Mouse (Mus musculus) lung, embryonic 15.5 days (tissue): ENCODE results near the gene Lgals9. TPM values are rescaled to one million over a fixed set of nuclear protein-coding genes. Genes with fewer than 3 reads are reported as not detected.

ENCODE experiments used
- ATAC-seq: fragments of 200-750 bp; cut with Nextera tagmentation; 2 replicates; pipeline ENCODE4 v1.8.0; 2017; ENCODE audit warnings: moderate number of reproducible peaks, borderline replicate concordance; ENCODE audit not compliant: low FRiP score, low TSS enrichment; ENCODE audit errors: extremely low read depth
- H3K27ac ChIP-seq: fragments of 300-500 bp; sonication (generic); 2 replicates; pipeline ENCODE4 v1.5.1; 2015; ENCODE audit warnings: moderate library complexity, mild to moderate bottlenecking, inconsistent platforms
- H3K27me3 ChIP-seq: fragments of 300-500 bp; sonication (generic); 2 replicates; pipeline ENCODE4 v1.6.1; 2015; ENCODE audit warnings: inconsistent platforms
- H3K36me3 ChIP-seq: fragments of 300-500 bp; sonication (generic); 2 replicates; pipeline ENCODE4 v1.6.1; 2015; ENCODE audit warnings: inconsistent platforms
- H3K4me1 ChIP-seq: fragments of 300-500 bp; sonication (generic); 2 replicates; pipeline ENCODE4 v1.6.1; 2015; ENCODE audit warnings: inconsistent platforms
- H3K4me2 ChIP-seq: fragments of 300-500 bp; sonication (generic); 2 replicates; pipeline ENCODE4 v1.6.1; 2015; ENCODE audit warnings: inconsistent platforms, mild to moderate bottlenecking, moderate library complexity
- H3K4me3 ChIP-seq: fragments of 300-500 bp; sonication (generic); 2 replicates; pipeline ENCODE4 v1.5.1; 2015; ENCODE audit warnings: mild to moderate bottlenecking, inconsistent platforms
- H3K9ac ChIP-seq: fragments of 300-500 bp; sonication (generic); 2 replicates; pipeline ENCODE4 v1.6.1; 2015; ENCODE audit warnings: inconsistent platforms
- H3K9me3 ChIP-seq: fragments of 300-500 bp; sonication (generic); 2 replicates; pipeline ENCODE4 v1.6.1; 2016; ENCODE audit warnings: inconsistent platforms
- WGBS: fragments of 180-500 bp; shearing (Covaris S2); methylation state at CpG from one replicate; pipeline ENCODE4 v1.1.7; 2015; 5-methylcytosine and 5-hydroxymethylcytosine counted together
- polyA plus RNA-seq: library from polyadenylated mRNA; unstranded; fragments of >200 nt; fragmentation: Nextera tagmentation; extraction: Ambion mirVana; gene quantifications from 2 replicates; pipeline ENCODE4 v1.2.1, GENCODE M21; 2015

The Lgals9 gene
- polyA plus RNA-seq, 1 experiment from 2014 or later, result 52.8 TPM

GRCm38 (mm10) chr11:78934727-78935126 is 50.0 kb downstream of the Lgals9 start:
- Histone ChIP-seq H3K4me2 (no peak overlapping the region), H3K4me1 (peaks cover 6% of the 10 kb centered on the region; the same call in 1 of the 2 replicates), H3K9ac (no peak overlapping the region), H3K27me3 (no peaks in the 10 kb centered on the region), H3K36me3 (no peaks in the 10 kb centered on the region), H3K4me3 (no peak overlapping the region), H3K9me3 (no peaks in the 10 kb centered on the region), H3K27ac (peak overlapping the region; percentile 62)
- 0 out of 2 replicates have a peak, but pooled peaks have one; percentile 27 for ATAC-seq
- 50% methylated on average over 4 of the region's 4 CpGs for WGBS

- Histone ChIP-seq H3K4me2 (no peak overlapping the region), H3K9ac (no peak overlapping the region), H3K4me3 (no peak overlapping the region), H3K27ac (0 out of 2 replicates have a peak overlapping the region, but pooled peaks have one; percentile 62), H3K27me3 (no peaks in the 10 kb centered on the region), H3K9me3 (no peaks in the 10 kb centered on the region), H3K36me3 (no peaks in the 10 kb centered on the region), H3K4me1 (peaks cover 7% of the 10 kb centered on the region)
- WGBS, result 74% methylated on average over 7 of the region's 7 CpGs
- ATAC-seq, result no peak
Measured at GRCm38 (mm10) chr11:78934307-78934706, 50.4 kb downstream of the Lgals9 start.

GRCm38 (mm10) chr11:78929345-78929744 is 55.4 kb downstream of the Lgals9 start:
- H3K9ac ChIP-seq, result no peak overlapping the region
- no peaks in the 10 kb centered on the region for H3K9me3 ChIP-seq
- no peak overlapping the region for H3K27ac ChIP-seq
- 28% methylated on average over 5 of the region's 5 CpGs for WGBS
- H3K27me3 ChIP-seq, result peaks cover 26% of the 10 kb centered on the region
- H3K4me3 ChIP-seq, result no peak overlapping the region
- no peaks in the 10 kb centered on the region for H3K36me3 ChIP-seq
- peaks cover 13% of the 10 kb centered on the region for H3K4me1 ChIP-seq
- no peak overlapping the region for H3K4me2 ChIP-seq
- peak; percentile 64; the same call in 1 of the 2 replicates for ATAC-seq

- Histone ChIP-seq H3K27me3 (peaks cover 39% of the 10 kb centered on the region), H3K4me2 (peak overlapping the region; percentile 81), H3K4me3 (peak overlapping the region; percentile 44), H3K9ac (peak overlapping the region; percentile 40), H3K9me3 (no peaks in the 10 kb centered on the region), H3K4me1 (peaks cover 15% of the 10 kb centered on the region; the same call in 1 of the 2 replicates), H3K27ac (0 out of 2 replicates have a peak overlapping the region, but pooled peaks have one; percentile 13), H3K36me3 (no peaks in the 10 kb centered on the region)
- under 1% methylated on average over 36 of the region's 37 CpGs for WGBS
- peak; percentile 44 for ATAC-seq
Measured at GRCm38 (mm10) chr11:78924916-78925315, 59.8 kb downstream of the Lgals9 start.

GRCm38 (mm10) chr11:78924111-78924510 is 60.6 kb downstream of the Lgals9 start:
- no peak for ATAC-seq
- WGBS, result 9% methylated on average over 9 of the region's 9 CpGs
- H3K4me2 ChIP-seq, result peak overlapping the region; percentile 81; the same call in 1 of the 2 replicates

GRCm38 (mm10) chr11:78922678-78923407 is 61.9 kb downstream of the Lgals9 start:
- Histone ChIP-seq H3K4me1 (peaks cover 11% of the 10 kb centered on the region; the same call in 1 of the 2 replicates), H3K27me3 (peaks cover 39% of the 10 kb centered on the region), H3K4me3 (no peak overlapping the region), H3K9ac (no peak overlapping the region), H3K9me3 (no peaks in the 10 kb centered on the region), H3K4me2 (no peak overlapping the region), H3K27ac (no peak overlapping the region), H3K36me3 (no peaks in the 10 kb centered on the region)
- ATAC-seq, result no peak
- 39% methylated on average over 8 of the region's 8 CpGs for WGBS

More at GRCm38 (mm10) chr11:78924111-78924510, 60.6 kb downstream of the Lgals9 start:
- no peaks in the 10 kb centered on the region for H3K9me3 ChIP-seq
- H3K27ac ChIP-seq, result peak overlapping the region; percentile 41; the same call in 1 of the 2 replicates
- H3K4me1 ChIP-seq, result peaks cover 12% of the 10 kb centered on the region; the same call in 1 of the 2 replicates
- H3K9ac ChIP-seq, result no peak overlapping the region
- H3K36me3 ChIP-seq, result no peaks in the 10 kb centered on the region
- H3K4me3 ChIP-seq, result no peak overlapping the region
- peaks cover 39% of the 10 kb centered on the region for H3K27me3 ChIP-seq

- 49% methylated on average over 6 of the region's 6 CpGs for WGBS
- Histone ChIP-seq H3K27me3 (peaks cover 24% of the 10 kb centered on the region), H3K4me1 (peaks cover 11% of the 10 kb centered on the region; the same call in 1 of the 2 replicates), H3K4me2 (no peak within 1 kb of the TSS), H3K36me3 (no peaks in the 10 kb centered on the region), H3K9me3 (no peaks in the 10 kb centered on the region), H3K4me3 (no peak within 1 kb of the TSS), H3K9ac (no peak within 1 kb of the TSS), H3K27ac (no peak within 1 kb of the TSS)
- ATAC-seq, result no peak
Measured at GRCm38 (mm10) chr11:78920411-78920939, 64.3 kb downstream of the Lgals9 start, which contains the start of gene Nos2. Nos2 (plus strand) TSS chr11:78920787.

- Histone ChIP-seq H3K4me3 (no peak overlapping the region), H3K4me1 (peaks cover 5% of the 10 kb centered on the region; the same call in 1 of the 2 replicates), H3K9ac (no peak overlapping the region), H3K27ac (no peak overlapping the region), H3K27me3 (peaks cover 16% of the 10 kb centered on the region), H3K36me3 (no peaks in the 10 kb centered on the region), H3K9me3 (no peaks in the 10 kb centered on the region), H3K4me2 (no peak overlapping the region)
- no peak for ATAC-seq
- WGBS, result 59% methylated on average over 4 of the region's 4 CpGs
Measured at GRCm38 (mm10) chr11:78919745-78920144, 65.0 kb downstream of the Lgals9 start.

GRCm38 (mm10) chr11:78916410-78916809 is 68.3 kb downstream of the Lgals9 start:
- H3K27ac ChIP-seq, result no peak overlapping the region
- no peaks in the 10 kb centered on the region for H3K27me3 ChIP-seq
- H3K36me3 ChIP-seq, result no peaks in the 10 kb centered on the region
- WGBS, result 64% methylated on average over 1 of the region's 1 CpGs
- H3K4me1 ChIP-seq, result no peaks in the 10 kb centered on the region
- no peak overlapping the region for H3K4me3 ChIP-seq
- no peak overlapping the region for H3K4me2 ChIP-seq
- H3K9ac ChIP-seq, result no peak overlapping the region
- no peak for ATAC-seq
- H3K9me3 ChIP-seq, result no peaks in the 10 kb centered on the region

GRCm38 (mm10) chr11:78915473-78915872 is 69.3 kb downstream of the Lgals9 start:
- H3K27ac ChIP-seq, result no peak overlapping the region
- no peak overlapping the region for H3K9ac ChIP-seq
- H3K27me3 ChIP-seq, result no peaks in the 10 kb centered on the region
- no peaks in the 10 kb centered on the region for H3K9me3 ChIP-seq
- H3K4me3 ChIP-seq, result no peak overlapping the region
- ATAC-seq, result no peak
- no peaks in the 10 kb centered on the region for H3K36me3 ChIP-seq
- 74% methylated on average over 6 of the region's 6 CpGs for WGBS
- H3K4me2 ChIP-seq, result no peak overlapping the region
- H3K4me1 ChIP-seq, result no peaks in the 10 kb centered on the region
